Mouse (Mus musculus): ENCODE measurements around the gene Pank3.

DNA sequence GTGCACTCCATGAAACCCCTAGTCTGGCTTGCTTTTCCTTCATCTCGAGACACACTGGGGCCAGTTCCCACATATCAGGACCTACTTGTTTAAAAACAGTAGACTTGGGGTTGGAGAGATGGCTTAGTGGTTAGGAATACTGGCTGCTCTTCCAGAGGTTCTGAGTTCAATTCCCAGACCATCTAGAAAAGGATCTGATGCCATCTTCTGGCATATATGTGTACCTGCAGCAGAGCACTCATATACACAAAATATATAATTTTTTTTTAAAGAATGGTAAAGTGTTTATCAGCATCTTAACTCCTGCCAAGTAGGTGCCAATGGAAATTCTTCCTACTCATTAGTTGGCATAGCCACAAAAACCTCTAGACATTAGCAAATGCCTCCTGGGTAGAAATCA lies 41.1 kb upstream of the Pank3 start:
- TF ChIP-seq GATA1 (IDR thresholded peaks at IDR 0.05; ENCODE audit: low read length), result no peak
- no peak for TF ChIP-seq TAL1 (IDR thresholded peaks at IDR 0.05; ENCODE audit: low read length)

Measured in erythroblast, embryonic 14.5 days (primary cell).